Mouse (Mus musculus) liver, postnatal 0 days (tissue): Measurements from ENCODE around the gene Uvrag. TPM values are rescaled to one million over a fixed set of nuclear protein-coding genes. Genes with fewer than 3 reads are reported as not detected.

ENCODE experiments used
- ATAC-seq: fragments of 200-750 bp; cut with Nextera tagmentation; 2 replicates; pipeline ENCODE4 v1.8.0; 2017; ENCODE audit warnings: mild to moderate bottlenecking, moderate library complexity
- DNase-seq: peaks from one replicate; pipeline ENCODE4 v3.0.0-alpha.2; 2016
- H3K27ac ChIP-seq: fragments of 300-500 bp; sonication (generic); 2 replicates; pipeline ENCODE4 v1.5.1; 2014; ENCODE audit warnings: antibody characterized with exemption, moderate library complexity, mild to moderate bottlenecking, low read depth
- H3K27me3 ChIP-seq: fragments of 300-500 bp; sonication (generic); 2 replicates; pipeline ENCODE4 v1.6.1; 2014; ENCODE audit warnings: low read length, control low read depth, mixed read lengths; ENCODE audit not compliant: insufficient read depth
- H3K36me3 ChIP-seq: fragments of 300-500 bp; sonication (generic); replicated peaks from 2 replicates; pipeline ENCODE4 v1.6.1; 2014; ENCODE audit warnings: mild to moderate bottlenecking, control low read depth, low read length, moderate library complexity, mixed read lengths; ENCODE audit not compliant: insufficient read depth
- H3K4me1 ChIP-seq: fragments of 300-500 bp; sonication (generic); 2 replicates; pipeline ENCODE4 v1.6.1; 2014; ENCODE audit warnings: antibody characterized with exemption, mild to moderate bottlenecking, control low read depth; ENCODE audit not compliant: insufficient read depth
- H3K4me2 ChIP-seq: fragments of 300-500 bp; sonication (generic); 2 replicates; pipeline ENCODE4 v1.6.1; 2014; ENCODE audit warnings: low read depth, mild to moderate bottlenecking, low read length, moderate library complexity, mixed read lengths
- H3K4me3 ChIP-seq: fragments of 300-500 bp; sonication (generic); 2 replicates; pipeline ENCODE4 v1.5.1; 2014; ENCODE audit warnings: low read depth, low read length
- H3K9ac ChIP-seq: fragments of 300-500 bp; sonication (generic); replicated peaks from 2 replicates; pipeline ENCODE4 v1.6.1; 2014; ENCODE audit warnings: mild to moderate bottlenecking, moderate library complexity
- H3K9me3 ChIP-seq: fragments of 300-500 bp; sonication (generic); 2 replicates; pipeline ENCODE4 v1.6.1; 2016; ENCODE audit warnings: mild to moderate bottlenecking, control low read depth, low read length, mixed read lengths
- CTCF ChIP-seq: sonication (generic); IDR thresholded peaks from 2 replicates; pipeline ENCODE4 v1.5.1; 2016; ENCODE audit warnings: antibody characterized with exemption, low read depth
- EP300 ChIP-seq: IDR thresholded peaks from 2 replicates; pipeline ENCODE4 v1.6.1; 2016; ENCODE audit warnings: antibody characterized with exemption, low read depth, mild to moderate bottlenecking
- WGBS: fragments of 180-500 bp; shearing (Covaris S2); extraction: QIAGEN DNeasy Blood & Tissue Kit; methylation state at CpG from one replicate; pipeline ENCODE4 v1.1.7; 2014; ENCODE audit not compliant: insufficient replicate concordance; 5-methylcytosine and 5-hydroxymethylcytosine counted together
- polyA plus RNA-seq: library from polyadenylated mRNA; unstranded; fragments of >200 nt; fragmentation: Nextera tagmentation; extraction: Ambion mirVana; gene quantifications from 2 replicates; pipeline ENCODE4 v1.2.1, GENCODE M21; 2015

Uvrag gene
- polyA plus RNA-seq, 1 experiment from 2014 or later: 11.9 TPM

DNA sequence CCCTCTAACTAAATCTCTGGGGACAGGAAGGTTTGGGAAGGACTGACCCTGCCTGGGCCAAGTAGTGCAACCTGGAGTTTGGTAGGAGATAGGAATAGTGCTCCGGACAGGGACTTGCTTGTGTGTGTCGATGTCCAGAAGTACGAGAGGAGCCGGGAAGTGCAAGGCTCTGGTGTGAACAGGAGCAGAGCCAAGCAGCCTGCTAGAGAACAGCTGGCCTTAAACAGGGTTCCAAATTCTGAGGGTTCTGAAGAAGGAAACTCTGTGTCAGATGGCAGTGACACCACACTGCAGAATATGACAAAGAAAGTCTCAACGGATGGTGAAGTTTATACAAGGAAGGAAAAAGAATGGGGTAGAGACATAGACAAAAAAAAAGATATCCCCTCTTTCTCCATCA, 223.5 kb downstream of the Uvrag start:
- no peaks in the 10 kb centered on the region for H3K9me3 ChIP-seq
- no peak overlapping the region for H3K4me2 ChIP-seq
- WGBS: 76% methylated on average over 5 of the region's 5 CpGs
- no peak overlapping the region for H3K4me3 ChIP-seq
- no peaks in the 10 kb centered on the region for H3K27me3 ChIP-seq
- TF ChIP-seq CTCF (no peak), EP300 (no peak)
- H3K4me1 ChIP-seq: 0 out of 2 replicates have a peak, but pooled peaks cover 2% of the 10 kb centered on the region
- H3K27ac ChIP-seq: no peak overlapping the region
- H3K36me3 ChIP-seq: no peaks in the 10 kb centered on the region
- no peak for ATAC-seq
- no peak for DNase-seq
- H3K9ac ChIP-seq: no peak overlapping the region

DNA sequence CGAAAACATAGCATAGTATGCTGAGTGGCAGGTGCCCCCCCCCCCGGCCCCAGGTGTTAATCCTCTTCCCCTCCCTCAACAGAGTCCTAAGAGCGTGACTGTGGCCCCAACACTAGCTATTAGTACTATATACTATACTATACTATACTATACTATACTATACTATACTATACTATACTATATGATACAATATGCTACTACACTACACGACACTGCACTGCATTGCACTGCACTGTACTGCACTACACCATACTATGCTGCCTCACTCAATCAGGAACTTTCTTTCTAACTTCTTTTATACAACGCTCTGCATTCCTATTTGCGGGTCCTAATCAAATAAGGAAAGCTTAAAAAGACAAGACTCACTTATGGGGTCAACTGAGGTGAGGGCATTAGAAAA, 224.4 kb downstream of the Uvrag start:
- H3K4me1 ChIP-seq: 0 out of 2 replicates have a peak, but pooled peaks cover 2% of the 10 kb centered on the region
- H3K36me3 ChIP-seq: no peaks in the 10 kb centered on the region
- H3K4me3 ChIP-seq: no peak overlapping the region
- DNase-seq (no peak), ATAC-seq (no peak)
- no peak overlapping the region for H3K27ac ChIP-seq
- H3K4me2 ChIP-seq: no peak overlapping the region
- no peak for TF ChIP-seq EP300
- no peak for TF ChIP-seq CTCF
- H3K9ac ChIP-seq: no peak overlapping the region
- H3K9me3 ChIP-seq: no peaks in the 10 kb centered on the region
- 85% methylated on average over 6 of the region's 6 CpGs for WGBS
- H3K27me3 ChIP-seq: no peaks in the 10 kb centered on the region

DNA sequence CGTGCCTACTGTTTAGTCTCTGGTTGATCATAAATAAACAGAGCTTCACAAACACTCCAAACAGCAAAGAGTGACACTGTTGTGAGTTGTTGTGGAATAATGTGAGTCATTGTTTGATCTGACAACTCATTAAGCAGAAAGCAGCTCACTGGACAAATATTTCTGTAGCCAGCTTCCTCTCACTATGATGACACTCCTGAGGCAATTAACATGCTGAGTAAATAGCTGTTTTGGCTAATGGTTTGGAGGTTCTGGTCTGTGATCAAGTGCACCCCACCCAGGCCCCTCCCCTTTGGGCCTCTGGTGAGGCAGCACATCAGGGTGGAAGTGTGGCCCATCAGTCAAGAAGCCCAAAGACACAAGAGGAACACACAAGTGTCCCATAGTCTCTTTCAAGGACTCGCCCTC, 228.0 kb downstream of the Uvrag start:
- peak; percentile 65; the same call in 1 of the 2 replicates for ATAC-seq
- DNase-seq: no peak
- Histone ChIP-seq H3K4me2 (no peak overlapping the region), H3K27me3 (no peaks in the 10 kb centered on the region), H3K36me3 (no peaks in the 10 kb centered on the region), H3K27ac (no peak overlapping the region), H3K4me1 (0 out of 2 replicates have a peak, but pooled peaks cover 2% of the 10 kb centered on the region), H3K9ac (no peak overlapping the region), H3K9me3 (no peaks in the 10 kb centered on the region), H3K4me3 (no peak overlapping the region)
- WGBS: 56% methylated on average over 2 of the region's 2 CpGs
- TF ChIP-seq EP300 (no peak), CTCF (no peak)

DNA sequence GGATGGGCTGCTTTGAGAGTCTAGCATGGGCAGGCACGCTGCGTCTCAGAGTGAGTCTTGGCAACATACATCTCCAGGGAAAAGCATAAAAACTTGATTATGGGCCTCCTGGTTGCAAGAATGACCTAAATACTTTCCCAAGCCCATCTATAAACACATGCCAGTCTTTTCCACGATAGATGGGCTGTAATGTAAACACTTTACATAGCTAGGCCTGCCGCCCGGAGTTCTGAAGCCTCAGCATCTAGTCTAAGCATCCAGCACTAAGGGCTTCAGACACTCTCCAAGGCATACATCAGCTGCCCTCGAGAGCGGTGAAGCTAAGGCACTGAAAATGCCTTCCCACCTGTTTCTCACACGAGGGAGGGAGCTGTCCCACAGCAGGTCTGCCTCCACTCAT, 229.7 kb downstream of the Uvrag start:
- DNase-seq (no peak), ATAC-seq (no peak)
- Histone ChIP-seq H3K4me3 (no peak overlapping the region), H3K4me2 (no peak overlapping the region), H3K4me1 (0 out of 2 replicates have a peak, but pooled peaks cover 2% of the 10 kb centered on the region), H3K9ac (no peak overlapping the region), H3K27me3 (no peaks in the 10 kb centered on the region), H3K9me3 (no peaks in the 10 kb centered on the region), H3K27ac (no peak overlapping the region), H3K36me3 (no peaks in the 10 kb centered on the region)
- TF ChIP-seq CTCF (no peak), EP300 (no peak)
- 79% methylated on average over 8 of the region's 8 CpGs for WGBS

DNA sequence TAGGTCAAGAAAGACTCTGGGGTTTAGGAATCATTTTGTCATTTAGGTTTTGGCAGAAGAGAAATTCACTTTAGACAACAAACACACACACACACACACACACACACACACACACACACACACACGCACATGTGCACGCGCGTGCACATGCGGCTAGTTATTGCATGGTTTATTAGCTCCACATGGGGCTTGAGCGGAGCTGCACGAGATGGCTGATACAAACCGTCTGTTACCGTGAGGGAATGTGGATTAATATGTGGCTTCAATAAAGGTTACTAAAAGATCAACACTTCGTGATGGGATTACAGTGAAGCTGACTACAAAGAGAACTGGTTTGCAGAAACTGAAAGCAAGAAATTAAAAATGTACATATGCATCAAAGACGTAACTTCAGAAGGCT, 230.2 kb downstream of the Uvrag start:
- DNase-seq: no peak
- H3K9ac ChIP-seq: no peak overlapping the region
- H3K9me3 ChIP-seq: no peaks in the 10 kb centered on the region
- H3K27me3 ChIP-seq: no peaks in the 10 kb centered on the region
- no peak overlapping the region for H3K4me2 ChIP-seq
- 87% methylated on average over 11 of the region's 11 CpGs for WGBS
- no peak overlapping the region for H3K27ac ChIP-seq
- peaks cover 7% of the 10 kb centered on the region; the same call in 1 of the 2 replicates for H3K4me1 ChIP-seq
- no peak overlapping the region for H3K4me3 ChIP-seq
- TF ChIP-seq EP300 (no peak), CTCF (no peak)
- ATAC-seq: no peak
- H3K36me3 ChIP-seq: 0 out of 2 replicates have a peak, but pooled peaks cover 2% of the 10 kb centered on the region

DNA sequence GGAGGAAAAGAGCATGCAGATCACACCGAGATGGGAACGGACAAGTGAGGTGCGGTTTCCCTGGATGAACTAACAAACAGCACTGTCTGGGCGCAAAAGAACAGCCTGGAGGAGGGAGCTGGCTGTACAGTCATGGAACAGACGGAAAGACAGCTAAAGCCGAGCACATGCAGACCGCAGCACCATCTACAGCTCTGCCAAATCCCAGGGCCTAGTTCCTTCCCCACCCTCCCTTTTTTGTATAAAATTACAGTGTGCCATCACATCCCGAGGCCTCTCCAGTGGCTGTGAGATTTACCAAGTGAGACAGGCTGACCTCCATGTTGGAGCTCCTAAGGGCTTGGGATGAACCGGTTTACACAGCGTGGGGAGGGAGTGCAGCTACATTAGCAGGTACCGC, 230.8 kb downstream of the Uvrag start:
- H3K4me2 ChIP-seq: no peak overlapping the region
- TF ChIP-seq CTCF (no peak), EP300 (no peak)
- no peak overlapping the region for H3K4me3 ChIP-seq
- no peak overlapping the region for H3K9ac ChIP-seq
- no peak overlapping the region for H3K27ac ChIP-seq
- no peaks in the 10 kb centered on the region for H3K9me3 ChIP-seq
- 90% methylated on average over 11 of the region's 11 CpGs for WGBS
- ATAC-seq (no peak), DNase-seq (no peak)
- no peaks in the 10 kb centered on the region for H3K27me3 ChIP-seq
- peaks cover 5% of the 10 kb centered on the region; the same call in 1 of the 2 replicates for H3K36me3 ChIP-seq
- H3K4me1 ChIP-seq: peaks cover 7% of the 10 kb centered on the region; the same call in 1 of the 2 replicates
